Comparison of ENCODE assay signal across 17 mouse cellular contexts in genomic region chr16:59541382-59541781, GRCm38 (mm10).
"Had no signal": no experiment of that assay in that cellular context is flagged by ENCODE, and none has a peak within 500 bp of the region (broad histone marks: within the 10 kb centered on the region; RNA-seq: fewer than 3 reads in every experiment).

No protein-coding gene starts in this region.

- H3K27me3 ChIP-seq: lung, embryonic 15.5 days; megakaryocyte, embryonic 14.5 days; midbrain, embryonic 13.5 days; midbrain, embryonic 15.5 days; neural tube, embryonic 12.5 days; stomach, embryonic 15.5 days had no signal

- H3K4me2 ChIP-seq: lung, embryonic 15.5 days; midbrain, embryonic 11.5 days; midbrain, embryonic 13.5 days; midbrain, embryonic 15.5 days; neural tube, embryonic 12.5 days; stomach, embryonic 15.5 days had no signal

- H3K36me3 ChIP-seq: lung, embryonic 15.5 days; midbrain, embryonic 13.5 days; midbrain, embryonic 15.5 days; neural tube, embryonic 12.5 days; stomach, embryonic 15.5 days had no signal

- H3K4me3 ChIP-seq: lung, embryonic 15.5 days; megakaryocyte, embryonic 14.5 days; midbrain, embryonic 13.5 days; midbrain, embryonic 15.5 days; neural tube, embryonic 12.5 days; stomach, embryonic 15.5 days had no signal

- H3K4me1 ChIP-seq: lung, embryonic 15.5 days; megakaryocyte, embryonic 14.5 days; midbrain, embryonic 13.5 days; midbrain, embryonic 15.5 days; stomach, embryonic 15.5 days had no signal

- ATAC-seq: lung, postnatal 0 days; midbrain, embryonic 13.5 days; midbrain, embryonic 15.5 days had no signal

- H3K27ac ChIP-seq: lung, embryonic 15.5 days; macrophage; midbrain, embryonic 13.5 days; midbrain, embryonic 15.5 days; neural tube, embryonic 12.5 days; stomach, embryonic 15.5 days; stomach, postnatal 0 days had no signal

- DNase-seq: lung, adult 2 months; lung, postnatal 14 days; lung, postnatal 36 days; right cerebral cortex, postnatal 14 days; thymus, adult 2 months; thymus, postnatal 25 days; thymus, postnatal 4 days had no signal

- H3K9ac ChIP-seq: lung, embryonic 15.5 days; midbrain, embryonic 13.5 days; midbrain, embryonic 15.5 days; neural tube, embryonic 12.5 days; stomach, embryonic 15.5 days had no signal

- H3K9me3 ChIP-seq: lung, embryonic 15.5 days; megakaryocyte, embryonic 14.5 days; midbrain, embryonic 13.5 days; midbrain, embryonic 15.5 days; neural tube, embryonic 12.5 days; stomach, embryonic 15.5 days had no signal
